Mouse (Mus musculus) gastrocnemius, adult 18-20 months (tissue): Measurements from ENCODE around the gene Yipf1. TPM values are rescaled to one million over a fixed set of nuclear protein-coding genes. Genes with fewer than 3 reads are reported as not detected.
A peak's percentile ranks its signal among the peaks of the same experiment; 100 is the strongest.

Source experiments
- DNase-seq: peaks from one replicate; pipeline ENCODE4 v3.0.0; 2021; ENCODE audit warnings: low spot score
- long read RNA-seq, 2 experiments: library from polyadenylated mRNA; stranded (forward); transcript quantifications; one replicate each; pipeline ENCODE4 v2.0.0; 2021
- total RNA-seq, 2 experiments: library from RNA; stranded (reverse); gene quantifications; 2 replicates each; pipeline ENCODE4 v1.2.3; 2021

The Yipf1 gene
- 1 to 10 TPM; 8.2 to 9.0 TPM for total RNA-seq
- long read RNA-seq, experiment 1, transcript Yipf1-201 (10 exons, 1,321 nt), result major isoform, 17 of 20 reads
- long read RNA-seq, experiment 1, partial matches to known transcripts, result 0 of 20 reads
- long read RNA-seq, experiment 1, other reads (novel, unspliced or antisense), result 3 of 20 reads
- long read RNA-seq, experiment 2, transcript Yipf1-201 (10 exons, 1,321 nt), result major isoform, 20 of 24 reads
- long read RNA-seq, experiment 2, partial matches to known transcripts, result 1 of 24 reads
- long read RNA-seq, experiment 2, other reads (novel, unspliced or antisense), result 3 of 24 reads

DNA sequence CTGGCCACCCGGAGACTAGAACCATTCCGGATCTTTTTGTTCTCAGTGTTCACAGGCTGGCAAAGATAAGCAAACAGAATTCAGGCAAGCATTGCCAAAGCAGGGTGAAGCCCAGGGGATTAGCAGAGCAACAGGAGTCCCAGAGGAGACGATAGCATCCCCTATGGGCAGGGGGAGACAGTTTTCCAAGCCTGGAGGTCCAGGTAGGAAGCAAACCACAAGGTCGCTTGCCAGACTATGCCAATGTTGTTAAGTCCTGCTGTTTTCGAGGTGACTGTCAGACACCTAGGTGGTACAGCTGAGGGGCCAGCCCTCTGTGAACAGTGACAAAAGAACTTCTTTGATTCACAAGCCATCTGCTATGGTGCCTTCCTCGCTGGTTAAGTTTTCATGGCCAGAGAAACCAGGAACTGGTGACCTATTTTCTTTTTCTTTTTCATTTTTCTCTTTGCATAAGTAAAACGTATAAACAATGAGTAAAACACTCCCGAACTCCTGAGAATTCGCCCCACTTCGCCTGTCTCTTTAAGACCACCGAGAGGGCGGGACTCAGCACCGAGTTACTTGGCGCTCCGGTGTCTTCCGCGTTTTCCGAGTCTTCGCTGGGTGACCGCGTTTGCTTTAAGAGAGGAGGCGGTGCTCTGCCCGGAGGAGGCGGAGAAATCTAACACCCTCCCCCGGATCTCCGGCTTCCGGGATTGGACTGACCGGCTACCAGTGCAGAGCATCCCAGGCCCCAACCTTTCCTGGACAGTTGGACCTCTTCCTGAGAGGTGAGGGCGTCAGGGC, at the start of gene Yipf1:
TSS of gene Yipf1 (plus strand) at position 674 of the 789 bp plus-strand sequence.
- peak; percentile 93 for DNase-seq

DNA sequence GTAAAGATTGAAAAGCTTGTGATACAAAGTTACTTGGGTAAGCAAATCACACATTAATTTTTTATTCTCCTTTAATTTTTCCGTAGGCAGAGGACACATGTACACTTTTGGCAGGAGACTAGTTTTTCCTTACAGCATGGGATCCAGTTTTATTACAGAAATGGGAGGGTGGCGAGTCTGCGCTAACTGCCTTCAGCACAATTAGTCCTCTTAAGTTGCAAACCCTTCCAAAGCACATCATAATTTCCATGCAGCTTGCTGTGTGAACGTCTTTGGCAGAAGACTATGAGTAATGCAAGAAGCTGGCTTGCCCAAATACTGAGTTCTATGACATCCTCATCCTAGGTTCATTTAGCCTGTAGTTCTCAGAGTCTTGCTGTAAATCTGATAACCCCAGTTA, 40.5 kb upstream of the Yipf1 start:
- no peak for DNase-seq

DNA sequence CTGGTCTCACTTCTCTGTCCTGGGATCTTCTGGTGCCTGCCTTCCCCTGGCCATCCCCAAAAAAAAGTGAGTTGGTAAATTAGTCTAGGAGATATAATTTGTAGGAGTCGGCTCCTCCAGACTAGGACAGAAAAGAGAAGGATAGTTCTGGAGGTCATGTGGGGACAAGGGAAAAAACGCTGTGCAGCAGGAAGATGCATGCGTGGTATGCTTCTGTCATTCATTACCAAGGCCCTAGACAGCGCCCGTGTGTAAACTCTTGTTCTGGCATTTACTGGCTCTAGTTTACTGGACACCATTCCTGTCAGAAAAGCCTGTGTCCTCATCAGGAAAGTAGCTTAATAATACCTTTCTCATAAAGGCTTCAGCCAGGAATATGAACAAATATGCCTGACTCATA, 39.7 kb upstream of the Yipf1 start:
- no peak for DNase-seq

DNA sequence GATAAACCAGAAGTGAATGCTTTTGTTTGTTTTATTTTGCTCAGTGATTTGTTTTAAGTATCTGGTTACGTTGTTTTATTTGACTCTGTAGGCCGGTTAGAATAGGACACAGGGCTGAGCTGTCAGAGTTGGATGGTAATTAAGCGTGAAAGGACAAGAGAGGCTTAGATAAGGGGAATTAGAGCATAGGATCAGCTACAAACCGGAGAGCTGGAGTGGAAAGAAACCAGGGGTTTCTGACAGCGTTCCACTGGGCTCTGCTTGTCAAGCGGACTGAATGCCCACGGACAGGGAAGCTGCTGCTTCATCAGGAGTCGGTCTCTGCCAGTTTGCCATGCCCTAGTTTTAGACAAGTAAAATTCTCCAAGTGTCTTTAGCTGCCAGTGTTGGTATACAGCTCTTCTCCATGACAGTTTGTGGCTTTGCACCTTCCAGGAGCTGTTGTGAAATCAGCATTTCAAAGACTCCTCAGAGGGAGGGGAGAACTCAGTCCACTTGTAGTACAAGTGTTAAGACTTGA, 35.9 kb upstream of the Yipf1 start:
- no peak for DNase-seq

DNA sequence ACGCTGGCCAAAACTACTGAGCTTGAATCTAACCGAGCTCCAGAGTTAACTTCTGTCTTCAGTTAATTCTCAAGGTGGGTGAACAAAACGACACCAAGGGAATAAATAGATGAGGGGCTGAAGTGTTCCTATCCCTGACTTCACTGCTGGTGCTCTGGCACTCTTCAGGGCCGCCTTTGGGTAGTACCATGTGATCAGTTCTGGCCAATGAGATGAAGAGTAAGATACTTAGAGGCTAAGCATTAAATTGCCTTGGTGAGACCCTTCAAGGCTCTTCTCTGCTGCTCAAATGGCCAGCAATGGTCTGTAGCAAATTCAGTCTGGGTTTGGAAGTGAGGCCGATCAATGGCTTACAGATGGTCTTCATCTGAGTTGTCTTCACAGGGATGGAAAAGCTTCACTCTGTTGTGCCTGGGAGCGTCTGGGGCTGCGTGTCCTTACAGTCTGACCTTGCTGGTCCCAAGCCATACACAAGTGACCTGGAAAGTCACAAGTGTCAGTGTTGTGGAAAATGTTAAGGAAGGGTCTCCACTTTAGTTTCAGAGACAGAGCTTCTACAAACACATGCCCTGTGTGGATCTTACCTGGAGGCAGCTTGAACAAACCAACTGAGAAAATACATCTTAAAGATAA, 33.2 kb upstream of the Yipf1 start:
- DNase-seq, result no peak

DNA sequence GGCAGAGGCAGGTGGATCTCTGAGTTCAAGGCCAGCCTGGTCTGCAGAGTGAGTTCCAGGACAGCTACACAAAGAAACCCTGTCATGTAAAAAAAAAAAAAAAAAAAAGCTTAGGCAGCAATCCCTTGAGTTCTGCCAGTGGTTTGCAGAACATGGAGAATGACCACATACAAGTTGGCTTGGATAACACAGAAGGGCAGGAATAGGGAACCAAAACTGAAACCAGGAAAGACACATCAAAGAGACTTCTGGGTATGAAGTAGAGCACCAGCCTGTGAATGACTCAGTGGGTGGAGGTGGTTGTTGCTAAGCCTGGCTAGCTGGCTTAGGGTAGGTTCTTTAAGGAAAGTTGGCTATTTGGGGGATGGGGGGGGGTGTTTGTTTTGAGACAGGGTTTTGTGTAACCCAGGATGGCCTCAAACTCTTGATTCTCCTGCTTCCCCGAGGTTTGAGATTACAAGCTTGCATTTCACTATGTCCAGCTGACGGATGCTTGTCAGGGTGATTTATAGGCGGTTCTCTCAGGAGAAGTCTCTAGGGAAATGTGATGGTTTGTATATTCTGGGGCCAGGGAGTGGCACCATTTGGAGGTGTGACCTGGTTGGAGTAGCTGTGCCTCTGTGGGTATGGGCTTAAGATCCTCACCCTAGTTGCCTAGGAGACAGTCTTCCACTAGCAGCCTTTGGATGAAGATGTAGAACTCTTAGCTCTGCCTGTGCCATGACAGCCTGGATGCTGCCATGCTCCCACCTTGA, 28.5 kb upstream of the Yipf1 start:
- DNase-seq, result no peak

DNA sequence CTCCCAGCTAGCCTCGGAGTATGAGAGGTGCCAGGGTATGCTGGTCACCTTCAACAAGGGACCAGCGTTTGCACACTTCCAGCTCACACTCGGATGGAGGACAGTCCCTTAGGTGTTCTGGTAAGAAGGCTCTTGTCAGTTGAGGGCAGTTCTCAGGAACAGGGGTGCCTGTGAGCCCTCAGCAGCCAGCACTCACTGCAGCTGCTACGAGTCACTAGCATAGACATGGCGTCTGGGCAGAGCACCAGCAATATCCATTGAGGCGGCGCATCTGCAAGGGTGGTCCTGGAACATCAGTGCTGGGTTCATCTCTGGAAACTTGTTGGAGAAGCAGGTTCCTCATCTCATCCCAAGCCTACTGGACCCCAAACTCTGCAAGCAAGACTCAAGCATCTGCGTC, 27.8 kb upstream of the Yipf1 start:
- DNase-seq, result no peak

DNA sequence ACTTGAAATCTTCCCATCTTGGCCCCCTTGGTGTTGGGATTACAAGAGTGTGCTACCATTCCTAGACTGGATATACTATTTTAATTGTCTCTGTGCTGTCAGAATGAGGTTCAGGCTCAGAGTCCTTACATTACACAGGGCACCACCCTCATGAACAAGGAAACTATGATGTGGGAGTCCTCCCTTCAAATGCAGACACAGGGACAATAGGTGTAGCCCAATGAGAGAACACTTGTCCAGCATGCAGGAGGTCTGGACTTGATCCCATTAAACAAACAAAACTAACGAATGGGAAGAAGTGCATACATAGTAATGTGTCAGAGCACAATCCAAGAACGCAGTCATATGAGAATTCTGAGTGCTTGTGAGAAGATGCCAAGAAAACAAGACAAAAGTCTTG, 26.6 kb upstream of the Yipf1 start:
- no peak for DNase-seq

DNA sequence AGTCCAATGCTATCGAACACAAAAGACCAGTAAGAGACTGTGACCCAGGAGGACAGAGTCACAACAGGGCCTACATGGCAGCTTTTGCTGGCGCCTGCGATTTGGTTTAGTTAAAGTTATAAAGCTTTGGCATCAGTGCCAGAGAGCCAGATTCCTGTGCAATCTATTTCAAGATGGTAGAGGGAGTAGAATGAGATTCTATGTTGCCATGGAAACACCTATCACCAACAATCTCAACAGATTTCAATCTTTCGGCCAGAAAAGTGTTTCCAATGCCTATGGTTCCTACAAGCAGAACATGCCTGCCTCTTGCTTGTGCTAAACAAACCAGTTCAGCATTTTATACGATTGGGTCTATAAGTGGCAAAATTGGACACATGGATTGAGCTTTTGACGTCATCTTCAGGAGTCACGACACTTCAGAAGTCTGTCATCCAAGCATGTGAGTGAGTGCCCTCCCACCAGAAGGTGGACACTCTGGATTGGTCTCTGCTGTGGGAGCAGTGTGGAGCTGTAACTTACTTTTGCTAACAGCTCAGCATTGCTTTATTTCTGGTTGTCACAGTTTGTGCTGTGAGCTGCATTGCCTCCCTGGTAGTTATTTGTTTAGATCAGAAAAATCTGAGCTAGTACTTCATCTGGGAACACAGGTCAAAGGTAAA, 22.4 kb upstream of the Yipf1 start:
- DNase-seq, result no peak

DNA sequence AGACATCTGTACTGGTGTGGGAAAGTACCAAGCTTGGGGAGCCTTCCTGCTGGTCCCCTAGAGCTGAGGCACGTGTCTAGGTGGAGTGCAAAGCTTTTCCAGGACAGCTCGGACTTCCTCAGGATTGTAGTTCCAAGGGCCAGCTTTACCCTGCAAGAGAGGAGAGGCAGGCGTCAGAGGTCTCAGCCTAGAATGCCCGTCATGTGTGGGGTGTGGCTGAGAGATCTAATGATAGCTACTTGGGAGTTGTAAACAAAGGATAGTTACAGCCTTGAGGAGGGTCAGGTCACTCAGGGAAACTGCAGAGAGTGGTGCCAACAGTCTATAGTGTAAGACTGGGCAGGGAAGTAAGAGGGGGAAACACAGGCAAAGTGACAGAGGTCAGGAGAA, 21.9 kb upstream of the Yipf1 start:
- DNase-seq, result no peak

DNA sequence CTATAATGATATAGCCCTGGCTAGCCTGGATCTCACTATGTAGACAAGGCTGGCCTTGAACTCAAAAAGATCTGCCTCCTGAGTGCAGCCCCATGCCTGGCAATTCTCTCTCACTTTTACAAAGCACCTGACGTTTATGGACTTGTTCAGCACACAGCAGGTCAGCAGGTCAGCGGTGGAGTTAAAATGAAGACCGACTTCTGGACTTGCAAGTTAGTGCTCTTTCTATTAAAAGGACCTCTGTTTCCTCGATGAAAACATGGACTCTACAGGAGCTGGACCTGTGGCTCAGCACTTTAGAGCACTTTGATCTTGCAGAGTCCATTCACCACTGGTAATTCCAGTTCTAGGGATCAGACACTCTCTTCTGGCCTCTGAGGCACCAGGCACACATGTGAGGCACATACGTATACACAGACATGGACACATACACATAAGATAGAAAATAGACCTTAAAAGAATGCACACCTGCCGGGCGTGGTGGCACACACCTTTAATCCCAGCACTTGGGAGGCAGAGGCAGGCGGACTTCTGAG, 16.0 kb upstream of the Yipf1 start:
- no peak for DNase-seq

DNA sequence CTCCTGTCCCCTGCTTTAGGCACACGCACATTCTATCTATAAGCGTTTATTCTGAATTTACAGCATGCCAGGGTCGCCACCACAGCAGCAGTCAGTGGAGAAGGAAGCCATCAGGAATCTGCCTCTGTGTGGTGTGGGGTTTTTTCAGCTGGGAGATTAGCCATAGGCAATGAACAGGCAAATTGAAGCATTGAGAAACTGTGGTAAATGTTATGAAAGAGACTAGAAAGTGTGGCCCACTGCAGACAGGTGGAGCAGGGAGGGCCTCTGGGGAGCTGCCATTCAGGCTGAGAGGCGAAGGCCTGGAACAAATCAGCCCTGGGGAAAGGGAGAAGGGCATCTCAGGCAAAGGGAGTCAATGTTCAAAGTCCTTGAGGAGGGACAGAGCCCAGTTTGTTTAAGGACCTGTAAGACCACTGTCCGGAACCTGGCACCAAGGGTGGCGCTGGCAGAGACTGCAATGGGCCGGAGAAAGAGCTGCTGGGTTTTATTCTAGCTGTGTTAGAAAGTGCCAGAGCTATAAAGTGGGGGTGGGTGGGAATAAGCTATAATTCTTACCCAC, 14.3 kb upstream of the Yipf1 start:
- no peak for DNase-seq

DNA sequence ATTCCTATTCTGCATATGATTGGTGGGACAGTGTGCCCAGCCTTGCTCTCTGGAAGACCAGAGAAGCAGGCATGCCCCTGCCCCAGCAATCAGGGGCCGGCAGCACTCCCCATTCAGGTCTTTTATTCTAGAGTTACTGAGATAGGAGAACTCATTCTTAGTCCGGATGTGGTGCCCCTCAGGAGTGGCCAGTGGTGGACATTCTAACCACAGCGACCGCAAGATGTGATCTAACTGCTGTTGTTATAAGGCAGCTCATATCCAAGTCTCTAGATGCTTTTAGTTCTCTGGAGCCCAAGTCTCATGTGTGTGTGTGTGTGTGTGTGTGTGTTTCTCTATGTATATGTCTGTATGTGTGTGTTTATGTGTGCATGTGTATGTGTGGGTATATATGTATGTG, 13.8 kb upstream of the Yipf1 start:
- DNase-seq, result no peak

DNA sequence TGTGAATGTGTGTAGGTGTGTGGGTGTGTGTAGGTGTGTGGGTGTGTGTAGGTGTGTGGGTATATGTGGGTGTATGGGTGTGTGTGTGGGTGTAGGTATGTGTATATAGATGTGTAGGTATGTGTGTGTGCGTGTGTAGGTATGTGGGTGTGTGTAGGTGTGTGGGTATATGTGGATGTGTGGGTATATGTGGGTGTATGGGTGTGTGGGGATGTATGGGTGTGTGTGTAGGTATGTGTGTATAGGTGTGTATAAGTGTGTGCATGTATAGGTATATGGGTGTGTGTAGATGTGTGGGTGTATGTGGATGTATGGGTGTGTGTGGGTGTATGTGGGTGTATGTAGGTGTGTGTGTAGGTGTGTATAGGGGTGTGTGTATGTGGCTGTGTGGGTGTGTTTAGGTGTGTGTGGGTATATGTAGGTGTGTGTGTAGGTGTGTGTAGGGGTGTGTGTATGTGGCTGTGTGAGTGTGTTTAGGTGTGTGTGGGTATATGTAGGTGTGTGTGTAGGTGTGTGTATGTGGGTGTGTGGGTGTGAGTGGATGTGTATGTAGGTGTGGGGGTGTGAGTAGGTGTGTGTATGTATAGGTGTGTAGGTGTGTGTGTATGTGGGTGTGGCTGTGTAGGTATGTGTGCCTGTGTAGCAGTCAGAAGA, 13.1 kb upstream of the Yipf1 start:
- no peak for DNase-seq

DNA sequence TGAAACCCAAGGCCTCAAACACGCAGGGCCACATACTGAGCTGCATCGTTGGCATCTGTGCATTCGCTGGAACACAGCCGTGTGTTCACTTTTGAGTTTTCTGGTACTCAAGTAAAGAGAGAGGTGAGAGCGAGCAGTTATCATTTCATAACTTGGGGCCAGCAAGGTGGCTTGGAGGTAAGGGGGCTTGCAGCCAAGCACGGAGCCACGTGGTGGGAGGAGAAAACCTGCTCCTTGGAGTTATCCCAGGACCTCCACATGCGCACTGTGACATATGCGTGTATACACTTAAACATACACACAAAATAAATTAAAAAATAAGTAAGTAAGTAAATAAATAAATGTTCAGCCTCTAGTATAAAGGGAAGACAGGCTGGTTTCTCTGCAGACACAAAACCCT, 11.9 kb upstream of the Yipf1 start:
- DNase-seq, result no peak

DNA sequence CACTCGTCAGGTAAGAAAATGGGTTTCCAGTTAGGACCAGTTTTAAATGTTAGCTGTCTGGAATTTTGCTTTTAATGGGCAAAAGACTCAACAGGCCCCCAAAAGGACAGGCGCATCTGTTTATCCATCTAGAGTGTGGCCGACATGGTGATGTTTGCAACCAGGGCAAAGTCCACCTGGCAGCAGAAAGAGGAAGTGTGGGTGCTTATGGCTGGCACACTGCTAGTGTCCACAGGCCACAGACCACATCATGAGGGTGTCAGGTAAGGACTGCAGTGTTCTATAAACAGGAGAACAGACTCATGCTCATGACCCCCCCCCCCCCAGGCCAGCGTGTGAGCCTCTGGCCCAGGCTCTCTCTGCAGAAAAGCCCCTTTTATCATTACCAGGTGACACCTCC, 11.3 kb upstream of the Yipf1 start:
- no peak for DNase-seq

DNA sequence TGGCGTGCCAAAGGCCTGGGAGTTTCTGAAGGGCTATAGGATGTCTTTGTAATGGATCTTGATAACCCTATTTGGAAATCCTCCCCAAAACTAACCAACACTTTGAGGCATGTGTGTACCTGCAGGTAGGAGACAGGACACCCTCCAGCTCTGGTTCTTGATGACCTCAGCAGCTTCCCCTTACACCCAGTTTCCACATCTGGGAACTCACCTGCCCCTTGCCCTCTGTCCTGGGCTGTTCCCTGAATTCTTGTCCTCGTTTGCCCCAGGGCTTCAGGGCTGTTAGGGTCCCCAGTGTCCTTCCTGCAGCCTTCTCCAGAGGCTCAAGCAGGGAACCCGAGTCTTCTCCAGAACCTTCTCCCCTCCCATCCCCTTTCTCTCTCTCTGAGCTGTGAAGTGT, 10.6 kb upstream of the Yipf1 start:
- no peak for DNase-seq

DNA sequence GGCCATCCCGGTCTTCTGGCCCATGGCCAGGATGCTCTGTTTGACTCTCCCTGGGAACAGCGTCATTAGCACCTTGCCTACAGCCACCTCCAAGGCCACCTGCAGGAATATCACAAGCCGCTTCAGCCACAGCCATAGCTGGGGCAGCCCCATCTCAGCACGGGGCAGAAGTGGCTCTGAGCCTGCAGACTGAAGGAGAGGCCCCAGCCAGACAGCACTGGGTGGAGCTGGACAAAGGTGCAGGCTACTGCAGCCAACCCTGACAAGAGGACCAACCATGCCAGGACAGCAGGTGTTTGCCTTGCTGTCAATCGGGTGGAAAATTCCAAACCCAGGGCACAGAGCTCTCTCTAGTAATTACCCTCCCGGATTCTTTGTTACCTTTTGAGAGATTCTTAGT, 7.2 kb upstream of the Yipf1 start, which contains the start of gene Dio1:
TSS of gene Dio1 (minus strand) at position 204 of the 400 bp plus-strand sequence.
- DNase-seq, result no peak

DNA sequence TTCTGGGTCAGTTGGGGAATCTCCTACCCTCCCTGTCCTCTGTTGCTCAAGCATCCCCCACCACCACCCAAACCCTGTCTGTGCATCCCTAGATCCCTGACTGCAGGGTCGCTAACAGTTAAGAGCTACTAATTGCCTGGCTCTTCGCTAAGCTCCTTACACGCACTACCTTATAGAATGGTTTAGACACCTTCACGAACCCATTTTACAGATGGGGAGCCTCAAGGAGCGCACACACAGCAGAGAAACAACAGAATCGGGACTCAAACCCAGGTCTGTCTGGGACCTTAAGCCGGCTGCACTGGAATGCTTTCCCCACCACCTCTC, 279 bp downstream of the Yipf1 start:
- no peak for DNase-seq

DNA sequence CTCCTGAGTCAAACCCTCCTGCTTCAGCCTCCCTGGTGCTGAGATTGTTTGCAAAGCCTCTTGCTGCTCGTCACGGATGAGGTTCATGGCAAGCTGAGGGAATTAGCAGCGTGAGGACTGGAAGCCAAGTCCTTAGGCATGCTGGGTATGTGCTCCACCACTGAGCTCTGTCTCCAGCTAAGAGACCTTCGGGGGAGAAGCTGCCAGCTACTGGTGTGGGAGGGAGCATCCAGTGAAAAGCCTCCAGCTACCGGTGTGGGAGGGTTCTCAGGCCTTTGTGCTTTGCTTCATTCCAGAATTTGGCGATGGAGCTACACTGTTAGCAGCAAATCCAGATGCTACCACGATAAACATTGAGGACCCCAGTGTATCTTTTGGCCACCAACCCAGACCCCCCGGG, 4.5 kb downstream of the Yipf1 start:
- DNase-seq, result no peak
